Mouse (Mus musculus): ENCODE data around the gene Fbxo44. TPM values are rescaled to one million over a fixed set of nuclear protein-coding genes. Genes with fewer than 3 reads are reported as not detected.

Fbxo44 gene
- polyA plus RNA-seq, 1 experiment from 2014 or later = 6.5 TPM

DNA sequence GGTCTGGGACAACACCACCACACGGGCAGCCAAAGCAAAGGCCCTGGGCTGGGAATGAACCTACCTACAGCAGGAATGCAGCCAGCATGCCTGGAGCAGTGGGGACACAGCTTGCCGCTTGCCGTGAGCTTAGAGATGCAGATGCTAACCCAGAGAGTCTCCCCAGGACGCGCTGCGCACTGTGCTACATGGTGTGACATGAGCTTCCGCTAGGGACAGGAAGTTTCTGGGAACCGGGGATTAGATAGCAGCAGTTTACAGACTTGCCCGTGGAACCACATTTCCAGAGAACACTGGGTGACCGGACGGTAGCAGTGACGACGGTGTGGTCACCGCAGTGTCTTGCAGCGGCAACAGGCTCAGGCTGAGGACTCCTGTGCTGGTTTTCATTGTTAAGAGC lies 9.3 kb upstream of the Fbxo44 start:
- H3K4me2 ChIP-seq (ENCODE audit: low read depth, low read length) = no peak overlapping the region
- no peak overlapping the region for H3K27ac ChIP-seq (ENCODE audit: low read length)
- H3K4me3 ChIP-seq (replicated peaks; ENCODE audit: low read length) = no peak overlapping the region
- no peak; the same call in 1 of the 2 replicates for ATAC-seq (ENCODE audit: insufficient read depth, low FRiP score)
- peaks cover under 1% of the 10 kb centered on the region; the same call in 1 of the 2 replicates for H3K4me1 ChIP-seq (ENCODE audit: control insufficient read depth, insufficient read depth, low read length)
- H3K36me3 ChIP-seq (ENCODE audit: control insufficient read depth, insufficient read depth, low read length) = no peaks in the 10 kb centered on the region
- no peaks in the 10 kb centered on the region for H3K9me3 ChIP-seq (replicated peaks; ENCODE audit: control insufficient read depth, low read length)
- peaks cover 72% of the 10 kb centered on the region for H3K27me3 ChIP-seq (ENCODE audit: control insufficient read depth, insufficient read depth, low read length)
- 27% methylated on average over 15 of the region's 15 CpGs for WGBS
- no peak overlapping the region for H3K9ac ChIP-seq (ENCODE audit: low read length)

DNA sequence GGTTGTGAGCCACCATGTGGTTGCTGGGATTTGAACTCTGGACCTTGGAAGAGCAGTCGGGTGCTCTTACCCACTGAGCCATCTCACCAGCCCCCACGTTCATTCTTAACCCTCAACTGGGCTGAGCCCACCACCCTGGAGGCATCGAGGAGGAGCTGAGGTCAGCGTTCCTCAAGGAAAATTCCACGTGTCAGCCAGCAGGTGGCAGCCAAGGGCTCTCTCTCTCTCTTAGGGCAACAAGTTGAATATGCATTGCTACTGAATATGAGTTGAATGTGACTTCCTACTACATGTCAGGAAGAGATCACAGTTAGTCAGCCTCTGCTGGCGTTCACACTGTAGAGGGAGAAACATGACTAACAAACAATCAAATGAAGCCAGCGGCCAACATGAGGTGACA lies 8.0 kb upstream of the Fbxo44 start:
- H3K4me3 ChIP-seq (replicated peaks; ENCODE audit: low read length) = no peak overlapping the region
- WGBS = 21% methylated on average over 7 of the region's 7 CpGs

GRCm38 (mm10) chr4:148166986-148167385 lies 6.7 kb upstream of the Fbxo44 start:
- Histone ChIP-seq H3K9ac (ENCODE audit: low read length) (no peak overlapping the region), H3K4me3 (replicated peaks; ENCODE audit: low read length) (no peak overlapping the region), H3K36me3 (ENCODE audit: control insufficient read depth, insufficient read depth, low read length) (no peaks in the 10 kb centered on the region), H3K27ac (ENCODE audit: low read length) (no peak overlapping the region), H3K9me3 (replicated peaks; ENCODE audit: control insufficient read depth, low read length) (no peaks in the 10 kb centered on the region), H3K27me3 (ENCODE audit: control insufficient read depth, insufficient read depth, low read length) (peaks cover 72% of the 10 kb centered on the region), H3K4me2 (ENCODE audit: low read depth, low read length) (no peak overlapping the region), H3K4me1 (ENCODE audit: control insufficient read depth, insufficient read depth, low read length) (peaks cover 9% of the 10 kb centered on the region; the same call in 1 of the 2 replicates)
- WGBS = 21% methylated on average over 4 of the region's 4 CpGs
- no peak for ATAC-seq (ENCODE audit: insufficient read depth, low FRiP score)

More for the DNA sequence above, 8.0 kb upstream of the Fbxo44 start:
- Histone ChIP-seq H3K9me3 (replicated peaks; ENCODE audit: control insufficient read depth, low read length) (no peaks in the 10 kb centered on the region), H3K27me3 (ENCODE audit: control insufficient read depth, insufficient read depth, low read length) (peaks cover 73% of the 10 kb centered on the region), H3K36me3 (ENCODE audit: control insufficient read depth, insufficient read depth, low read length) (no peaks in the 10 kb centered on the region), H3K4me2 (ENCODE audit: low read depth, low read length) (no peak overlapping the region), H3K4me1 (ENCODE audit: control insufficient read depth, insufficient read depth, low read length) (peaks cover 9% of the 10 kb centered on the region; the same call in 1 of the 2 replicates), H3K27ac (ENCODE audit: low read length) (no peak overlapping the region), H3K9ac (ENCODE audit: low read length) (no peak overlapping the region)
- ATAC-seq (ENCODE audit: insufficient read depth, low FRiP score) = no peak

DNA sequence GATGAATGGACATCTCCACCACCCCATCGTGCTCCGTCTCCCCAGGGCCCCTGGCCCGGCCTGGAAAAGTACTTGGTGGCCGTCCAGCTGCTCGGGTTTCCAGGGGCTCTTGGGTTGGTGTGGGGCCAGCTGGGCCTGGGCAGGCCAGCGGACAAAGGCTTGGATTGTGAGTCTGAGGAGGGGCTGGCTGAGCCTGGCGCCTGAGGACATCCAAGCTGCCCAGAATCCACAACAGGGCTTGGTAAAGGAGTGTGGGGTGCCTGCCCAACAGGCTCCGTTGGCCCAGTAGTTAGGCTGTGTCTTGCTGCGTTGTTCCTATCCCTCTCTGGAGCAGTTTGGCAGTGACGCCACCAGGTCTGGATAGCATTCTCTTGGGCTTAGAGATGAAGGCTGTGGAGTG lies 6.1 kb upstream of the Fbxo44 start:
- Histone ChIP-seq H3K36me3 (ENCODE audit: control insufficient read depth, insufficient read depth, low read length) (no peaks in the 10 kb centered on the region), H3K4me3 (replicated peaks; ENCODE audit: low read length) (no peak overlapping the region), H3K27me3 (ENCODE audit: control insufficient read depth, insufficient read depth, low read length) (peaks cover 73% of the 10 kb centered on the region), H3K4me2 (ENCODE audit: low read depth, low read length) (no peak overlapping the region), H3K9ac (ENCODE audit: low read length) (no peak overlapping the region), H3K9me3 (replicated peaks; ENCODE audit: control insufficient read depth, low read length) (no peaks in the 10 kb centered on the region), H3K4me1 (ENCODE audit: control insufficient read depth, insufficient read depth, low read length) (peaks cover 9% of the 10 kb centered on the region; the same call in 1 of the 2 replicates), H3K27ac (ENCODE audit: low read length) (no peak overlapping the region)
- peak; percentile 38; the same call in 1 of the 2 replicates for ATAC-seq (ENCODE audit: insufficient read depth, low FRiP score)
- WGBS = 4% methylated on average over 10 of the region's 10 CpGs

DNA sequence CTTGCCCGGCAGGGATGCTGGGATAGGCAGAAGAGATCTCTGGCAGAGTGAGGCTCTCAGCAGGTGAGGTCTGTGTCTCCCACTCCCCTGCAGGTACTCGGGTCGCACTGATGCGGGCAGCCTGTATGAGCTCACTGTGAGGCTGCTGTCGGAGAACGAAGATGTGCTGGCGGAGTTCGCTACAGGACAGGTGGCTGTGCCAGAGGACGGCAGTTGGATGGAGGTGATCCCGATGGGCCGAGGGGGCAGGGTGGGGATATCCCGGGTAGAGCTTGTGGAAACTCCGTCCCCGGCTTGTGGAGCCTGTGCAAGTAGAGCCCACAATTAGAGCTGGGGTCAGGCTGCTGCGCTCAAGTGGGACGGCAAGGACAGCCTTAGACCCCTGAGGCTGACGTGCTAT lies 5.3 kb upstream of the Fbxo44 start:
- 7% methylated on average over 17 of the region's 17 CpGs for WGBS
- H3K4me1 ChIP-seq (ENCODE audit: control insufficient read depth, insufficient read depth, low read length) = peaks cover 9% of the 10 kb centered on the region; the same call in 1 of the 2 replicates
- no peaks in the 10 kb centered on the region for H3K9me3 ChIP-seq (replicated peaks; ENCODE audit: control insufficient read depth, low read length)
- H3K4me2 ChIP-seq (ENCODE audit: low read depth, low read length) = no peak overlapping the region
- no peak for ATAC-seq (ENCODE audit: insufficient read depth, low FRiP score)
- H3K36me3 ChIP-seq (ENCODE audit: control insufficient read depth, insufficient read depth, low read length) = no peaks in the 10 kb centered on the region
- no peak overlapping the region for H3K4me3 ChIP-seq (replicated peaks; ENCODE audit: low read length)
- no peak overlapping the region for H3K27ac ChIP-seq (ENCODE audit: low read length)
- no peak overlapping the region for H3K9ac ChIP-seq (ENCODE audit: low read length)
- peaks cover 78% of the 10 kb centered on the region for H3K27me3 ChIP-seq (ENCODE audit: control insufficient read depth, insufficient read depth, low read length)

- H3K4me2 ChIP-seq (ENCODE audit: low read depth, low read length) = peak overlapping the region; percentile 54; the same call in 1 of the 2 replicates
- WGBS = 2% methylated on average over 16 of the region's 16 CpGs
- no peak for ATAC-seq (ENCODE audit: insufficient read depth, low FRiP score)
- H3K9me3 ChIP-seq (replicated peaks; ENCODE audit: control insufficient read depth, low read length) = no peaks in the 10 kb centered on the region
- H3K27ac ChIP-seq (ENCODE audit: low read length) = no peak overlapping the region
- H3K4me1 ChIP-seq (ENCODE audit: control insufficient read depth, insufficient read depth, low read length) = peaks cover 9% of the 10 kb centered on the region; the same call in 1 of the 2 replicates
- H3K27me3 ChIP-seq (ENCODE audit: control insufficient read depth, insufficient read depth, low read length) = peaks cover 74% of the 10 kb centered on the region
- H3K9ac ChIP-seq (ENCODE audit: low read length) = no peak overlapping the region
- H3K4me3 ChIP-seq (replicated peaks; ENCODE audit: low read length) = peak overlapping the region; percentile 30
- no peaks in the 10 kb centered on the region for H3K36me3 ChIP-seq (ENCODE audit: control insufficient read depth, insufficient read depth, low read length)
Measured at GRCm38 (mm10) chr4:148164461-148164860, 4.2 kb upstream of the Fbxo44 start.

GRCm38 (mm10) chr4:148164002-148164439 lies 3.7 kb upstream of the Fbxo44 start:
- ATAC-seq (ENCODE audit: insufficient read depth, low FRiP score) = peak; percentile 39; the same call in 1 of the 2 replicates
- peaks cover 71% of the 10 kb centered on the region for H3K27me3 ChIP-seq (ENCODE audit: control insufficient read depth, insufficient read depth, low read length)
- WGBS = under 1% methylated on average over 29 of the region's 29 CpGs

DNA sequence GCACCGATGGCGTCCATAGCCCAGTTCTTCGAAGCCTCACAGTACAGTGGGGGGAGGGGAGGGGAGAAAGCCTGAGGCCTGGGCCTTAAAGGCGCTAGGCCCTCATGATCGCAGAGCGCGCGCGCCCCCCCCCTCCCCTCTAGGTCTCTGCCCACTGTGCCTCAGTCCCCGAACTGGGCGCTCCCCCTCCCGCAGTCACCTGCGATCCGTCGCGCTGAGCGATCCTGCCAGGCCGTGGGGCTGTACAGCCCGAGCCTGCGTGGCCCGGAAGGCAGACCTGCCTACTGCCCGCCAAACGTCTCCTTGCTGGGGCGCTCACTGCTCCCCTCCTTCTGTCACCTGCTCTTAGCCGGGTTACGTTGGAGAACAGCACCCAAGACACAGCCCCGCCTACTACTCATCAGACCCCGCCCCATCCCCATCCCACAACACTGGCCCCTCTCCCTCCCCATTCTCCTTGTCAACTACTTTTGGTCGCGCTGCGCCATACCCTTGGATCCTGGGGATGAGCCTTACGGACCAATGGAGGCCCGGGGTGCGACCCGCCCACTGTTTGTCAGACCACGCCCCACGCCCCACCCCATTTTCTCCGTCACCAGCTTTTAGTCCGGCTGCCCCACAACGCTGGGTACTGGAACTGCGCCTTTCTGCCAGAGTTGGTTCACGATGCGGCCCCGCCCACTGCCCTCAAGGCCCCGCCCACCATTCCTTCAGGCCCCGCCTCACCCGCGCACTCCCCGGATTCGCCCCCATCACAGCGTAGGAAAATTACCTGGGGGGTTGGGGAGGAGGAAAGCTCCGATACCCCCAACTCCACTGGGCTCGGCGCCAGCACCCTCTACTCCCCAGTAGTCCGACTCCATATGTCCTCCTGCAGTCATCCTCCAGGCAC lies 492 bp downstream of the Fbxo44 start:
- H3K4me1 ChIP-seq (ENCODE audit: control insufficient read depth, insufficient read depth, low read length) = peaks cover 14% of the 10 kb centered on the region
- ATAC-seq (ENCODE audit: insufficient read depth, low FRiP score) = peak; percentile 90
- no peak overlapping the region for H3K27ac ChIP-seq (ENCODE audit: low read length)
- peak overlapping the region; percentile 65 for H3K4me3 ChIP-seq (replicated peaks; ENCODE audit: low read length)
- H3K27me3 ChIP-seq (ENCODE audit: control insufficient read depth, insufficient read depth, low read length) = peaks cover 45% of the 10 kb centered on the region
- no peaks in the 10 kb centered on the region for H3K36me3 ChIP-seq (ENCODE audit: control insufficient read depth, insufficient read depth, low read length)
- WGBS = under 1% methylated on average over 51 of the region's 55 CpGs
- peak overlapping the region; percentile 99 for H3K4me2 ChIP-seq (ENCODE audit: low read depth, low read length)
- H3K9me3 ChIP-seq (replicated peaks; ENCODE audit: control insufficient read depth, low read length) = no peaks in the 10 kb centered on the region
- peak overlapping the region; percentile 79 for H3K9ac ChIP-seq (ENCODE audit: low read length)

More at GRCm38 (mm10) chr4:148164002-148164439, 3.7 kb upstream of the Fbxo44 start:
- no peaks in the 10 kb centered on the region for H3K36me3 ChIP-seq (ENCODE audit: control insufficient read depth, insufficient read depth, low read length)
- H3K4me3 ChIP-seq (replicated peaks; ENCODE audit: low read length) = peak overlapping the region; percentile 30
- H3K9ac ChIP-seq (ENCODE audit: low read length) = no peak overlapping the region
- peak overlapping the region; percentile 54 for H3K4me2 ChIP-seq (ENCODE audit: low read depth, low read length)
- H3K27ac ChIP-seq (ENCODE audit: low read length) = no peak overlapping the region
- H3K4me1 ChIP-seq (ENCODE audit: control insufficient read depth, insufficient read depth, low read length) = peaks cover 12% of the 10 kb centered on the region
- no peaks in the 10 kb centered on the region for H3K9me3 ChIP-seq (replicated peaks; ENCODE audit: control insufficient read depth, low read length)

All from stomach, embryonic 16.5 days (tissue).